In genomic region chr6:82850556-82850955, GRCm38 (mm10) we compare ENCODE assay signal across 14 mouse cellular contexts.
"Had no signal": no experiment of that assay in that cellular context is flagged by ENCODE, and none has a peak within 500 bp of the region (broad histone marks: within the 10 kb centered on the region; RNA-seq: fewer than 3 reads in every experiment).

No protein-coding gene starts in this region.

- DNase-seq: gastrocnemius, adult 2 months; gastrocnemius, postnatal 10 days; gastrocnemius, postnatal 25 days; heart, adult 2 months; heart, postnatal 14 days; heart, postnatal 4 days; kidney, adult 18-20 months; kidney, adult 8-10 months; kidney, postnatal 10 days; kidney, postnatal 25 days; kidney, postnatal 4 days; liver; liver, embryonic 13.5 days; liver, postnatal 0 days had no signal
